Mouse (Mus musculus) mouse embryonic stem cell (cell line): Measurements from ENCODE around the gene Slc47a1.
"Not testable (repeated sequence)": the region's sequence is repeated elsewhere in the genome, so short reads cannot be mapped to it uniquely, and the experiment has no call there.

ENCODE experiments used
- in situ Hi-C, 2 experiments: fragments of 300-500 bp; cut with MboI; formaldehyde crosslinking; loops; 1 replicate in 1 of 2; 3 replicates in 1 of 2; pipeline ENCODE4 v1.14.3; 2019 to 2020; ENCODE audit warnings: low sequenced_read_pairs in 2 of 2, low pct_unique_long_range_greater_than_20kb in 1 of 2, mixed read lengths in 1 of 2; ENCODE audit not compliant: unreplicated experiment in 1 of 2

Slc47a1 gene

DNA sequence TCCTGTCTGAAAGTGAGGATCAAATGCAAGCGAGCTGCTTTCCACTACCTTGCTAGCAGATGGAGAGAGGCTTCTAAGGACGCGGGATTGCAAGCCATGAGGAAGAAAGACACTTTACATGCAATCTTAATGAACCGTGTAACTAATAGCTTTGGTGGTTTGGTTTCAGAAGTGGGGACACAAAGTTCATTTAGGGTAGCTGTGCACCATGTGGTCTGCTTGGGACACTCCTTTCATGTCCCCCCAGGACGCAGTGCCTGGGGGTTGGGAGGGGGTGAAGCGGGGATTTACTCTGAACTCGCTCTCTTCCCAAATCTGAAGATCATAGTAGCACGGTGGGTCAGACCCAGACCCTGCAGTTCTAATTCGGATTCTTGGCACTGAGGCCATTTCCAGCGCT, 36.2 kb downstream of the Slc47a1 start:
- in situ Hi-C loops = no loop called here

- in situ Hi-C loops = no loop called here
Observed at GRCm38 (mm10) chr11:61341233-61341632, 36.9 kb downstream of the Slc47a1 start.

DNA sequence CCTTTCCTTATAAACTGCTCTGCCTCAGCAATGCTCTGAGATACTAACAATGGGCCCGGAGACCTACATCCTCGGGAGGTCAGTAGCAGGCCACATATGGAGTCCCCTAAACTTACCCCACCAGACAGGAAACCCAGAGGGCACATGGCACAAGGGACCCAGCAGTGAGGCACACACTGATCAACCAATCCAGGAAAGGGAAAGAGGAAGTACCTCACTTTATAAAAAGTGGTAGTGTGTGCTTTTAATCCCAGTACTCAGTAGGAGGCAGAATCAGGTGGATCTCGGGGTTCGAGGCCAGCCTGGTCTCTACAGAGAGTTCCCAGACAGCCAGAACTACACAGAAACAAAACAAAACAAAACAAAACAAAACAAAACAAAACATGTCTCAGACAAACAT, 37.8 kb downstream of the Slc47a1 start:
- in situ Hi-C loops = no loop called here

GRCm38 (mm10) chr11:61337586-61337985, 40.6 kb downstream of the Slc47a1 start:
- in situ Hi-C loops = no loop called here

DNA sequence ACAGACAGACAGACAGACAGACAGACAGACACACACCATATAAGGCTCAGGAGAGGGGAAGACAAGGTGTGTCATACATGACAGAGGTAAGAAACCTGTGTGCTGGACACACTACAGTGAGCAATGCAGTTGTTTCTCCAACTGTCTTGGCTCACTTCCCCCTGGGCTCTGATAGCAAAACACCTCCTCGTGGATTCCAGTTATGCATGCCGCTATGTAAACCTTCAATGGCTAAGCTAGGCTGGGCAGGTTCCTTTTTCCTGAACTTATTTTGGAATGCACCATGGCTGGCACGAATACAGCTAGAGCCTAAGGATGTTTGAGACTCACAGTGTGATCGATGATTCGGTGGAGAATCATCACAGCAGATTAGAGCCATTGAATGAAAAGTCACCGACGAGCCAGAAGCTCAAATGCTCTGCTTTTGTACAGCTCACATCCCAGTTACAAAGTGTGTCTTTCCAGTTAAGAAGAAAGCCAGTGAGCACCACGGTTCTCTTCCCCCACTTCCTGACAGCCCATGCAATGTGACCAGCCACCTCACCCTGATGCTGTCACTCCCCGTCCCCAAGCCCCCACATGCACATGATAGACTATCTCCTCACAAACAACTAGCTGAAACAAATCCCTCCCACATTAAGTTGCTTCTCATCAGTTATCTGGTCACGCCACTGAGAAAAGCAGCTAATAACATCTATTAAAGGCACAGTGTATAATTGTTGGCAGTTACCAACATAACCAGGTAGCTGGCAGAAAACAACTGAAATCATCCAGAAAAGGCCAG, 57.0 kb downstream of the Slc47a1 start:
- in situ Hi-C loops = no loop called here

DNA sequence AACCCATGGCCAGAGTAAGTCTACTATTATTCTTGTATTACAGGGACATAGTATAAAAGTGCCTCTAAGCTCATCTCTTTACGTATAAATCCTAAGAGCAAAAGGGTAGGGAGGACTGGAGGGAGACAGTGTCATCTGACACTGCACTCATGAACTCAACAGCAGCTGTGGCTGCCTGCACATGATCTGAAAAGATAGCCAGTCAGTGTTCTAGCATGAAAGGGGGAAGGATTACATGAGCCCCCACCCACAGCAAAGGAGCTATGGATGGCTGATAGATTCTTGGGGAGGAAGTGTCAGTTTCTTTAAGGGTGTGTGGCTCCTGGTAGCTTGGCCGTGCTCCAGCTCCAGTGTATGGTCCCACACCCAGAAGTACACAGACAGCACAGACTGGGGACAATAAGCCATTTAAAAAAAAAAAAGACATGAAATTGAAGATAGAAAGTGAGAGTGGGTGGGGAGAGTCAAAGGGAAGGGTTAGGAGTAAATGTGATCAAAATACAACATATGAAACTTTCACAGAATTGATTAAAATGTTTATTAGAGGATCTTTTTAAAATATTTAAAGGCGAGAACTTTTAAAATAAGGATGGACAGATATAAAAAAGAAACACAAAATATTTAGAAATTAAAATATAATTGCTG, 58.1 kb downstream of the Slc47a1 start:
- in situ Hi-C loops = no loop called here

DNA sequence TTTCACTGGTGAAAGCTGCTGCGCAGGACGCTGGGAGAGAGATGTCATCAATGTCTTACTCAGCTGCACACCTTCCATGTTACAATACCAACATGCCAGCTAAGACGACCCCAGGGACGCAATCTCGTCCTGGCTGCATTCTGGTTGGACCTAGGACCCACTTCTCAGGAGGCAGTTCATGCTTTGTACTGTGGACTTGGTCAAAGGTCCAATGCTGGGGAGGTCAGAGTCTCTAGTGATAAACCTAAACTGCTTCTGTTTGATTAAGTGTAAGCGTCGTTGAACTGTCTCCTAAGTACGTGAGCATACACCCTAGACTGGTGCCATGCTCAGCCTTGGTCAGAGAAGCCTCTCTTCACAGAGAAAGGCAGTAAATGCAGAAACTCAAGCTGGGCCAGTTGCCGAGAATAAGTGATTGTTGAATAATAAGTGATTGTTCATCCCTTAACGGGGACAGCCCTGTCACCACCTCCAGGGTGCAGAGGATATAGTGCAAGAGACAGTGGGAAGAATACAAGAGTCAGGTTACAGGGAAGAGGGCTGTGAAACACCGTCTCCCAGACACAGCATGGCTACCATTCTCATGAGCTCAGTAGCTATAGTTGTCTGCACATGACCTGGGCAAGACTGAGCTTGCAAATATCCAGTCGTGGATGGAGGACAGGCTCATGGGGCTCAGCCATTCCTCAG, 58.8 kb downstream of the Slc47a1 start:
- in situ Hi-C loops = no loop called here

DNA sequence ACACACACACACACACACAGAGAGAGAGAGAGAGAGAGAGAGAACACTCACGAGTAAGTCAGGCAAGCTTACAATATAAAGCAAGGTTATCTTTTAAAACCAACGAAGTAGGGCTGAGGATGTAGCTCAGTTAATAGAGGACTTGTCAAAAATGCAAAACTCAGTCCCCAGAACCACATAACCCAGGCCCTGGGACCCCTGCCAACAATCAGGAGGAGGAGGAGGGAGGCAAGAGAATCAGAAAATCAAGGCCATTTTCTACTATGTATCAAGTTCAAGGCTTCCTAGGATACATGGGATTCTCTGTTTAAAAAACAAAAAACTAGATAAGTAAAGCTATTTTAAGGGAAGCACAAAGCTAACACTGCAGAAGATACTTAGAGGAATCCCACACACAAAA, 61.3 kb downstream of the Slc47a1 start:
- in situ Hi-C loops = no loop called here

DNA sequence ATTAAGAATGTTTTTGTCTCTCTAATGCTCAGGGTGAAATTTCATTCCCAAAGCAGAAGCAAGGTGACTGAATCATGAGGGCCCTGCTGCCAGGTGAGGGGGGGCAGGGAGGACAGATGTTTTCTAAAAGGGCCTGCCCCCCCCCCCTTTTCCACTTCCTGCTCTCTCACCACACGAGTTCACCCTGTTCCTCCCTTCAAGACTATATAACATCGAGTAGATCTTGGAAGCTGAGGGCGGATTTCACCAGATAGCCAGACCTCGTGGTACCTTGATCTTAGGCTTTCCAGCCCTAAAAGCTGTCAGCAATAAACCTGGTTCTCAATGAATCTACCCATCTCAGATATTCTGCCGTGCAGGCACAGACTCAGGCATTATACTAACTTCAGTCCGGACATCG, 67.8 kb downstream of the Slc47a1 start:
- in situ Hi-C loops = no loop called here

- in situ Hi-C loops = no loop called here
Observed at GRCm38 (mm10) chr11:61309831-61310230, 68.3 kb downstream of the Slc47a1 start.

DNA sequence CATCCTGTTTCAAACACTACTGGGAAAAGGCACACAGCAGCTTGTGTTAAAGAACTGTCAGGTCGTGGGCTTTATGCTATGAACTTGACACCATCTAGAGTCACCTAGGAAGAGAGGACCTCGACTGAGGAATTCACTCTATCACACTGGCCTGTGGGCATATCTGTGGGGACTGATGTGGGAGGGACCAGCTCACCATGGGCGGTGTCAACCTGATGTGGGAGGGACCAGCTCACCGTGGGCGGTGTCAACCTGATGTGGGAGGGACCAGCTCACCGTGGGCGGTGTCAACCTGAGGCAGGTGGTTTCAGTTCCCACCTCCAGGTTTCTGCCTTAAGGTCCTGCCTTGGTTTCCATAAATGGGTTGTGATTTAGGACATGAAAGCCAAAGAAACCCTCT, 70.3 kb downstream of the Slc47a1 start:
- in situ Hi-C loops = no loop called here

DNA sequence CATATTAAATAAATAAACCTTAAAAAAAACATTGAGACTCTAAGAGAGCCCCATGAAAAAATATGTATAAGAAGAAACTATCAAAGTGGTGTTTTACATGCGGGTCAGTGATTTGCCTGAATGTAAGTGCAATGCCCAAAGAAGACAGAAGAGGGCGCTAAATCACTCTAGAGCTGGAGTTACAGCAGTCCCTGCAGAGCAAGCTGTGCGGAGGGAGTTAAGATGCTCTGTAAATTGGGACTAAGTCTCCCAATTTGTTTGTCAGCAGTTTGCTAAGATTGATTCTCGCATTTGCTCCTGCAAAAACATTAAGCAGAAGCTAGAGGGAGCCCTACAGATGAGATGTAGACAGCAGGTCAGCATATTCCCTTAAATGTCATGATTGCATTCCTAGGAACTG, 72.8 kb downstream of the Slc47a1 start:
- in situ Hi-C loops = no loop called here

GRCm38 (mm10) chr11:61304535-61304934, 73.6 kb downstream of the Slc47a1 start:
- in situ Hi-C loops = not testable (repeated sequence)

DNA sequence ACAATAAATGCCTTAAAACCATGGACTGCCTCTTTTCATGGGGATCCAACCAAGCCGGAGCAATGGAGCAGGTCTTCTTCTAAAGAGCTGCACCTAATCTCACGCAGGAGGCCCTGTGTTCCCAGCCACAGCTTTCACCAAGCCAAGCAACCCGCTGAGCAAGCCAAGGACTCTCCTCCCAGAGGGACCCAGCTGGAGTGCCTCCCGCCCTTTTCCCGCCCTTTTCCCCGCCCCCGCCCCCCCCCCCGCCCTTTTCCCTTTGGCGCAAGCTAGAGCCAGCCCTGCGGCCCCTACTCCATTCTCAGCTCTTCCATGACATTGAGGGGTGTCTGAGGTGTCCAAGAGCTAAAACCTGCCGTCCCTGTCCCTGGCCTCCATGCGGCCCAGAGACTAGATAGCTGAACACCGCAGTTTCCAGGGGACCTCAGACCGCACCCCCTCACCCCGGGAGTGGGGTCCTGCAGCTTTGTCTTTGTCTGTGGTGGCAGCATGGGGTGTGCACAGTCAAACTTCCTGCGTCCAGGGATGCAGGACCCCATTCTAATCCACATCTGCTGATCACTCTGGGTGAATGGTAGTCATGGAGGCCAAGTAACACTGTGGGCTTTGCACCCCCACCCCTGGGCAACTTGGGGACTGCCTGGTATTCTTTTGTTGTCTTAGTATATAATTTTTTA, 77.3 kb downstream of the Slc47a1 start:
- in situ Hi-C loops = no loop called here

- in situ Hi-C loops = no loop called here
Observed at GRCm38 (mm10) chr11:61300205-61300604, 77.9 kb downstream of the Slc47a1 start.

- in situ Hi-C loops = no loop called here
Observed at GRCm38 (mm10) chr11:61297901-61298300, 80.2 kb downstream of the Slc47a1 start.

- in situ Hi-C loops = no loop called here
Observed at GRCm38 (mm10) chr11:61297326-61297725, 80.8 kb downstream of the Slc47a1 start.

DNA sequence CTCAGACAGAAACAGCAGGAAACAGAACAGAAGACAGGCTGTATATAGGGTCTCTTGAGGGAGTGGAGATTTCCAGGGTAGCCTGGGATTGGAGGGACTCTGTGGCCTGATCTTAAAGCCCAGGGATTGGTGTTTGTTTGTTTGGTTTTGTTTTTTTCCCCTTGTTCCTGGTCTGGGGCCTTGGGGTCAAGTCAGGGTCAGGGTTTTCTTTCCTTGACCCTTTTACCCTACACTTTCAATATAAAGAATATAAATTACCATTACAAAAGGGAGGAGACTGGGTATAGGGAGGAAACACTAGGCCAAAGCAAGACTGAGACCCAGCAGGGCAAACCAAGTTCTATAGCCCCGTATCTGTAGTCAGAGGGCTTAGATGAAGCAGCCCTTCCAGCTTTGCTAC, 81.6 kb downstream of the Slc47a1 start:
- in situ Hi-C loops = no loop called here

DNA sequence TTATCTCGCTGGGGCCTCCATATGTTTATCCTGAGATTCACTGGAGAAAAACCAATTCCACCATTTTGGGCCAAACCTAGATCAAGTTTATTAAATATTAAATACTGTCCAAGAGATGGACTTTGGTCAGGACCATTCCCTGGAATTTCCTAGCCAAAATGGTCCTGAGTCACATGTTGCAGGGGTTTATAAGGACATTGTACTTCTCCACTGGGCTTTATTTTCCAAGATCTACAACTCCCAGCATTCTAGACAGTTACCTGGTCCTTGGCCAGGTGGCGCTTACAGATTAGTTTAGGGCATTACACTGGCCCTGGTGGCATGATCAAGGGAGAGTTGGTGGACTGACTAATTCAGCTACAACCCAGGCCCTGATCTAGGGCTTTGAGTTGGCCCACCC, 82.6 kb downstream of the Slc47a1 start:
- in situ Hi-C loops = no loop called here
